Mouse (Mus musculus): ENCODE data around the gene Gnb3. TPM values are rescaled to one million over a fixed set of nuclear protein-coding genes. Genes with fewer than 3 reads are reported as not detected.

Gnb3 gene
- polyA plus RNA-seq, 1 experiment from 2014 or later = 1.2 TPM

Other genes with a start within 250 kb of the Gnb3 start
- gene C1s2, start 204.2 kb downstream of the Gnb3 start, polyA plus RNA-seq (2015; fragmentation: Nextera tagmentation; extraction: Ambion mirVana) = not detected in 2 replicates
- gene Lpcat3, start 177.2 kb downstream of the Gnb3 start, polyA plus RNA-seq (2015; fragmentation: Nextera tagmentation; extraction: Ambion mirVana) = 134 and 145 TPM in 2 replicates
- 225 and 231 TPM in 2 replicates for gene Emg1, start 128.1 kb downstream of the Gnb3 start, polyA plus RNA-seq (2015; fragmentation: Nextera tagmentation; extraction: Ambion mirVana)
- 497 and 503 TPM in 2 replicates for gene Phb2, start 127.9 kb downstream of the Gnb3 start, polyA plus RNA-seq (2015; fragmentation: Nextera tagmentation; extraction: Ambion mirVana)
- gene Ptpn6, start 101.6 kb downstream of the Gnb3 start, polyA plus RNA-seq (2015; fragmentation: Nextera tagmentation; extraction: Ambion mirVana) = 16.7 and 17.7 TPM in 2 replicates
- gene Grcc10, start 98.9 kb downstream of the Gnb3 start, polyA plus RNA-seq (2015; fragmentation: Nextera tagmentation; extraction: Ambion mirVana) = 337 and 341 TPM in 2 replicates
- gene Gm45234, start 84.3 kb downstream of the Gnb3 start, polyA plus RNA-seq (2015; fragmentation: Nextera tagmentation; extraction: Ambion mirVana) = not detected in 2 replicates
- 10.5 and 11.9 TPM in 2 replicates for gene Atn1, start 83.8 kb downstream of the Gnb3 start, polyA plus RNA-seq (2015; fragmentation: Nextera tagmentation; extraction: Ambion mirVana)
- gene Eno2, start 70.6 kb downstream of the Gnb3 start, polyA plus RNA-seq (2015; fragmentation: Nextera tagmentation; extraction: Ambion mirVana) = 6.0 and 6.8 TPM in 2 replicates
- 0.11 and 0.13 TPM in 2 replicates for gene Lrrc23, start 60.5 kb downstream of the Gnb3 start, polyA plus RNA-seq (2015; fragmentation: Nextera tagmentation; extraction: Ambion mirVana)
- gene Spsb2, start 31.6 kb downstream of the Gnb3 start, polyA plus RNA-seq (2015; fragmentation: Nextera tagmentation; extraction: Ambion mirVana) = 16.1 and 16.3 TPM in 2 replicates
- gene Tpi1, start 26.0 kb downstream of the Gnb3 start, polyA plus RNA-seq (2015; fragmentation: Nextera tagmentation; extraction: Ambion mirVana) = 1,094 and 1,127 TPM in 2 replicates
- gene Usp5, start 10.8 kb downstream of the Gnb3 start, polyA plus RNA-seq (2015; fragmentation: Nextera tagmentation; extraction: Ambion mirVana) = 116 and 118 TPM in 2 replicates
- gene Cdca3, start 10.7 kb downstream of the Gnb3 start, polyA plus RNA-seq (2015; fragmentation: Nextera tagmentation; extraction: Ambion mirVana) = 166 and 177 TPM in 2 replicates
- gene P3h3, start 17.5 kb upstream of the Gnb3 start, polyA plus RNA-seq (2015; fragmentation: Nextera tagmentation; extraction: Ambion mirVana) = 17.9 and 20.1 TPM in 2 replicates
- 0.99 and 1.1 TPM in 2 replicates for gene Gpr162, start 23.7 kb upstream of the Gnb3 start, polyA plus RNA-seq (2015; fragmentation: Nextera tagmentation; extraction: Ambion mirVana)
- gene Cd4, start 47.9 kb upstream of the Gnb3 start, polyA plus RNA-seq (2015; fragmentation: Nextera tagmentation; extraction: Ambion mirVana) = 0.40 and 0.48 TPM in 2 replicates
- 2.2 and 2.9 TPM in 2 replicates for gene Lag3, start 71.4 kb upstream of the Gnb3 start, polyA plus RNA-seq (2015; fragmentation: Nextera tagmentation; extraction: Ambion mirVana)
- gene Ptms, start 79.8 kb upstream of the Gnb3 start, polyA plus RNA-seq (2015; fragmentation: Nextera tagmentation; extraction: Ambion mirVana) = 241 and 282 TPM in 2 replicates
- gene Mlf2, start 91.1 kb upstream of the Gnb3 start, polyA plus RNA-seq (2015; fragmentation: Nextera tagmentation; extraction: Ambion mirVana) = 336 and 340 TPM in 2 replicates
- gene Cops7a, start 125.3 kb upstream of the Gnb3 start, polyA plus RNA-seq (2015; fragmentation: Nextera tagmentation; extraction: Ambion mirVana) = 159 and 170 TPM in 2 replicates
- 1.8 and 2.1 TPM in 2 replicates for gene Pianp, start 156.4 kb upstream of the Gnb3 start, polyA plus RNA-seq (2015; fragmentation: Nextera tagmentation; extraction: Ambion mirVana)
- gene Zfp384, start 168.9 kb upstream of the Gnb3 start, polyA plus RNA-seq (2015; fragmentation: Nextera tagmentation; extraction: Ambion mirVana) = 13.4 and 14.3 TPM in 2 replicates
- 96.2 and 103 TPM in 2 replicates for gene Ing4, start 199.5 kb upstream of the Gnb3 start, polyA plus RNA-seq (2015; fragmentation: Nextera tagmentation; extraction: Ambion mirVana)
- gene Acrbp, start 209.4 kb upstream of the Gnb3 start, polyA plus RNA-seq (2015; fragmentation: Nextera tagmentation; extraction: Ambion mirVana) = 8.5 and 9.3 TPM in 2 replicates
- gene Lpar5, start 227.6 kb upstream of the Gnb3 start, polyA plus RNA-seq (2015; fragmentation: Nextera tagmentation; extraction: Ambion mirVana) = 5.8 and 6.1 TPM in 2 replicates

All from intestine, embryonic 15.5 days (tissue).